Mouse (Mus musculus): ENCODE results near the gene Endod1. TPM values are rescaled to one million over a fixed set of nuclear protein-coding genes. Genes with fewer than 3 reads are reported as not detected.

Gene Endod1
- 7.0 TPM for polyA plus RNA-seq (2012; fragmentation: generic; extraction: Trizol)

- peak within 1 kb of the TSS; percentile 21 for H3ac ChIP-seq (ENCODE audit: control insufficient read depth, insufficient read length)
- no peaks in the 10 kb centered on the region for H3K79me2 ChIP-seq (ENCODE audit: control insufficient read depth, insufficient read depth)
- H3K4me2 ChIP-seq (ENCODE audit: low read depth) = peak within 1 kb of the TSS; percentile 74
- H3K4me3 ChIP-seq = peak within 1 kb of the TSS; percentile 50
- TF ChIP-seq MAX (IDR thresholded peaks at IDR 0.05; ENCODE audit: low read depth) = no peak
- TF ChIP-seq TCF12 (IDR thresholded peaks at IDR 0.05; ENCODE audit: insufficient read depth, poor library complexity, severe bottlenecking) = no peak
- no peak for TF ChIP-seq MYOG (IDR thresholded peaks at IDR 0.05; ENCODE audit: control insufficient read depth in 1 of 3, insufficient read depth in 1 of 3, insufficient read length in 2 of 3, low read depth in 2 of 3)
- no peak for TF ChIP-seq E2F4 (IDR thresholded peaks at IDR 0.05; ENCODE audit: insufficient read depth)
- no peak for TF ChIP-seq SRF (IDR thresholded peaks at IDR 0.05; ENCODE audit: control insufficient read depth, insufficient read length, low read depth)
- TF ChIP-seq MYOD1 (IDR thresholded peaks at IDR 0.05; ENCODE audit: control insufficient read depth in 1 of 3, insufficient read length in 2 of 3, low read depth in 2 of 3) = no peak
- no peak for TF ChIP-seq CEBPB (IDR thresholded peaks at IDR 0.05; ENCODE audit: insufficient read depth, poor library complexity, severe bottlenecking)
- TF ChIP-seq USF1 (IDR thresholded peaks at IDR 0.05; ENCODE audit: low read depth) = no peak
- TF ChIP-seq POLR2AphosphoS2 (IDR thresholded peaks at IDR 0.05; ENCODE audit: insufficient read length, low read depth) = no peak
- TF ChIP-seq TCF3 (IDR thresholded peaks at IDR 0.05; ENCODE audit: insufficient read length, low read depth) = no peak
- H3K36me3 ChIP-seq (ENCODE audit: control insufficient read depth, insufficient read depth) = no peaks in the 10 kb centered on the region
- no peaks in the 10 kb centered on the region for H3K27me3 ChIP-seq (ENCODE audit: control insufficient read depth, insufficient read depth, insufficient read length)
These were observed at the start of gene Endod1 for GRCm38 (mm10) chr9:14381353-14382055. Gene Endod1, minus strand, starts transcription at chr9:14381507.

DNA sequence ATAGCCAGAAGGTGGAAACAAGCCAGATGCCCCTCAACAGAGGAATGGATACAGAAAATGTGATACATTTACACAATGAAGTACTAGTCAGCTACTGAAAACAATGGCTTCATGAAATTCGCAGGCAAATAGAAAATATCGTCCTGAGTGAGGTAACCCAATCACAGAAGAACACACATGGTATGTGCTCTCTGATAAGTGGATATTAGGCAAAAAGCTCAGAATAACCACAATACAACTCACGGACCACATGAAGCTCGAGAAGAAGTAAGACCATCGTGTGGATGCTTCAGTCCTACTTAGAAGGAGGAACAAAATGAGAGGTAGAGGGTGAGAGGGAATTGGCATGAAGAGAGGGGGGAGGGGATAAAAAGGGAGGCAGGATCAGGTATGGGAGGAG lies 27.8 kb upstream of the Endod1 start:
- Histone ChIP-seq H3K27me3 (ENCODE audit: control insufficient read depth, insufficient read depth, insufficient read length) (no peaks in the 10 kb centered on the region), H3K4me3 (no peak overlapping the region), H3K79me2 (ENCODE audit: control insufficient read depth, insufficient read depth) (no peaks in the 10 kb centered on the region), H3K4me2 (ENCODE audit: low read depth) (no peak overlapping the region), H3K36me3 (ENCODE audit: control insufficient read depth, insufficient read depth) (no peaks in the 10 kb centered on the region), H3ac (ENCODE audit: control insufficient read depth, insufficient read length) (no peak overlapping the region)
- TF ChIP-seq SRF (IDR thresholded peaks at IDR 0.05; ENCODE audit: control insufficient read depth, insufficient read length, low read depth) = no peak
- TF ChIP-seq REST (IDR thresholded peaks at IDR 0.05; ENCODE audit: insufficient read depth, insufficient read length) = no peak
- no peak for TF ChIP-seq MYOG (IDR thresholded peaks at IDR 0.05; ENCODE audit: control insufficient read depth in 1 of 3, insufficient read depth in 1 of 3, insufficient read length in 2 of 3, low read depth in 2 of 3)
- no peak for TF ChIP-seq MYOD1 (IDR thresholded peaks at IDR 0.05; ENCODE audit: control insufficient read depth in 1 of 3, insufficient read length in 2 of 3, low read depth in 2 of 3)
- TF ChIP-seq E2F4 (IDR thresholded peaks at IDR 0.05; ENCODE audit: insufficient read depth) = no peak
- TF ChIP-seq POLR2AphosphoS2 (IDR thresholded peaks at IDR 0.05; ENCODE audit: insufficient read length, low read depth) = no peak
- no peak for TF ChIP-seq POLR2A (IDR thresholded peaks at IDR 0.05; ENCODE audit: insufficient read length, low read depth)

GRCm38 (mm10) chr9:14408044-14408443 lies 26.7 kb upstream of the Endod1 start:
- no peak overlapping the region for H3ac ChIP-seq (ENCODE audit: control insufficient read depth, insufficient read length)
- H3K4me2 ChIP-seq (ENCODE audit: low read depth) = no peak overlapping the region
- no peak overlapping the region for H3K4me3 ChIP-seq
- H3K27me3 ChIP-seq (ENCODE audit: control insufficient read depth, insufficient read depth, insufficient read length) = no peaks in the 10 kb centered on the region
- TF ChIP-seq POLR2A (IDR thresholded peaks at IDR 0.05; ENCODE audit: insufficient read length, low read depth) (no peak), SRF (IDR thresholded peaks at IDR 0.05; ENCODE audit: control insufficient read depth, insufficient read length, low read depth) (no peak), REST (IDR thresholded peaks at IDR 0.05; ENCODE audit: insufficient read depth, insufficient read length) (no peak), TCF12 (IDR thresholded peaks at IDR 0.05; ENCODE audit: insufficient read depth, poor library complexity, severe bottlenecking) (no peak)
- no peaks in the 10 kb centered on the region for H3K36me3 ChIP-seq (ENCODE audit: control insufficient read depth, insufficient read depth)
- no peaks in the 10 kb centered on the region for H3K79me2 ChIP-seq (ENCODE audit: control insufficient read depth, insufficient read depth)

DNA sequence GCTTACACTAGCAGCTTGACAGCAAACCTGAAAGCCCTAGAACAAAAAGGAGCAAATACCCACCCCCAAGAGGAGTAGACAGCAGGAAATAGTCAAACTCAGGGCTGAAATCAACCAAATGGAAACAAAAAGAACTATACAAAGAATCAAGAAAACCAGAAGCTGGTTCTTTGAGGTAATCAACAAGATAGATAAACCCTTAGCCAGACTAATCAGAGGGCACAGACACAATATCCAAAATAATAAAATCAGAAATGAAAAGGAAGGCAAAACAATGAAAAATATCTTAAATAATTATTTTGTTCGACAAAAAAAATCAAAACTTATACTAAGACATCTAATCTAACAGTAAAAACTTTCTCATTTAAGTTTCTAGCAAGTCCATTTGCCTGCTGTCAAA lies 24.7 kb upstream of the Endod1 start:
- H3K4me2 ChIP-seq (ENCODE audit: low read depth) = no peak overlapping the region
- TF ChIP-seq MYOG (IDR thresholded peaks at IDR 0.05; ENCODE audit: control insufficient read depth in 1 of 3, insufficient read depth in 1 of 3, insufficient read length in 2 of 3, low read depth in 2 of 3) (no peak), REST (IDR thresholded peaks at IDR 0.05; ENCODE audit: insufficient read depth, insufficient read length) (no peak), MAX (IDR thresholded peaks at IDR 0.05; ENCODE audit: low read depth) (no peak), POLR2AphosphoS2 (IDR thresholded peaks at IDR 0.05; ENCODE audit: insufficient read length, low read depth) (no peak)
- H3ac ChIP-seq (ENCODE audit: control insufficient read depth, insufficient read length) = no peak overlapping the region
- H3K36me3 ChIP-seq (ENCODE audit: control insufficient read depth, insufficient read depth) = no peaks in the 10 kb centered on the region
- no peaks in the 10 kb centered on the region for H3K27me3 ChIP-seq (ENCODE audit: control insufficient read depth, insufficient read depth, insufficient read length)
- H3K79me2 ChIP-seq (ENCODE audit: control insufficient read depth, insufficient read depth) = no peaks in the 10 kb centered on the region
- H3K4me3 ChIP-seq = no peak overlapping the region

GRCm38 (mm10) chr9:14402099-14402498 lies 20.8 kb upstream of the Endod1 start:
- no peak overlapping the region for H3ac ChIP-seq (ENCODE audit: control insufficient read depth, insufficient read length)
- H3K79me2 ChIP-seq (ENCODE audit: control insufficient read depth, insufficient read depth) = no peaks in the 10 kb centered on the region
- H3K4me3 ChIP-seq = no peak overlapping the region
- TF ChIP-seq E2F4 (IDR thresholded peaks at IDR 0.05; ENCODE audit: insufficient read depth) = no peak
- no peak for TF ChIP-seq MYOD1 (IDR thresholded peaks at IDR 0.05; ENCODE audit: control insufficient read depth in 1 of 3, insufficient read length in 2 of 3, low read depth in 2 of 3)
- TF ChIP-seq MYOG (IDR thresholded peaks at IDR 0.05; ENCODE audit: control insufficient read depth in 1 of 3, insufficient read depth in 1 of 3, insufficient read length in 2 of 3, low read depth in 2 of 3) = no peak
- no peak for TF ChIP-seq REST (IDR thresholded peaks at IDR 0.05; ENCODE audit: insufficient read depth, insufficient read length)
- TF ChIP-seq POLR2AphosphoS2 (IDR thresholded peaks at IDR 0.05; ENCODE audit: insufficient read length, low read depth) = no peak
- no peak for TF ChIP-seq TCF12 (IDR thresholded peaks at IDR 0.05; ENCODE audit: insufficient read depth, poor library complexity, severe bottlenecking)
- TF ChIP-seq SRF (IDR thresholded peaks at IDR 0.05; ENCODE audit: control insufficient read depth, insufficient read length, low read depth) = no peak
- no peak for TF ChIP-seq MAX (IDR thresholded peaks at IDR 0.05; ENCODE audit: low read depth)
- TF ChIP-seq USF1 (IDR thresholded peaks at IDR 0.05; ENCODE audit: low read depth) = no peak
- no peak for TF ChIP-seq CEBPB (IDR thresholded peaks at IDR 0.05; ENCODE audit: insufficient read depth, poor library complexity, severe bottlenecking)
- no peak for TF ChIP-seq TCF3 (IDR thresholded peaks at IDR 0.05; ENCODE audit: insufficient read length, low read depth)
- no peak for TF ChIP-seq POLR2A (IDR thresholded peaks at IDR 0.05; ENCODE audit: insufficient read length, low read depth)
- H3K27me3 ChIP-seq (ENCODE audit: control insufficient read depth, insufficient read depth, insufficient read length) = no peaks in the 10 kb centered on the region
- H3K4me2 ChIP-seq (ENCODE audit: low read depth) = no peak overlapping the region
- no peaks in the 10 kb centered on the region for H3K36me3 ChIP-seq (ENCODE audit: control insufficient read depth, insufficient read depth)
